Mouse (Mus musculus) forebrain, embryonic 11.5 days (tissue): Measurements from ENCODE around the gene Gramd1a. TPM values are rescaled to one million over a fixed set of nuclear protein-coding genes. Genes with fewer than 3 reads are reported as not detected.
A peak's percentile ranks its signal among the peaks of the same experiment; 100 is the strongest.

ENCODE experiments used
- ATAC-seq: fragments of 200-750 bp; cut with Nextera tagmentation; replicated peaks from 2 replicates; pipeline ENCODE4 v1.8.0; 2017; ENCODE audit warnings: moderate TSS enrichment; ENCODE audit not compliant: low FRiP score
- DNase-seq: peaks from one replicate; pipeline ENCODE4 v3.0.0-alpha.2; 2017; ENCODE audit warnings: low spot score
- H3K27ac ChIP-seq: fragments of 300-500 bp; sonication (generic); 2 replicates; pipeline ENCODE4 v1.5.1; 2014; ENCODE audit warnings: low read depth, low read length
- H3K27me3 ChIP-seq: fragments of 300-500 bp; sonication (generic); 2 replicates; pipeline ENCODE4 v1.6.1; 2014; ENCODE audit warnings: mild to moderate bottlenecking, low read length, mixed read lengths; ENCODE audit not compliant: control insufficient read depth, insufficient read depth
- H3K36me3 ChIP-seq: fragments of 300-500 bp; sonication (generic); 2 replicates; pipeline ENCODE4 v1.6.1; 2014; ENCODE audit warnings: mild to moderate bottlenecking, low read length, moderate library complexity, mixed read lengths; ENCODE audit not compliant: control insufficient read depth, insufficient read depth
- H3K4me1 ChIP-seq: fragments of 300-500 bp; sonication (generic); replicated peaks from 2 replicates; pipeline ENCODE4 v1.6.1; 2014; ENCODE audit warnings: low read length, mixed read lengths; ENCODE audit not compliant: control insufficient read depth, insufficient read depth
- H3K4me2 ChIP-seq: fragments of 300-500 bp; sonication (generic); 2 replicates; pipeline ENCODE4 v1.6.1; 2014; ENCODE audit warnings: low read depth, mild to moderate bottlenecking, low read length, moderate library complexity, mixed read lengths; ENCODE audit not compliant: severe bottlenecking
- H3K4me3 ChIP-seq: fragments of 300-500 bp; sonication (generic); 2 replicates; pipeline ENCODE4 v1.5.1; 2014; ENCODE audit warnings: low read depth, low read length
- H3K9ac ChIP-seq: fragments of 300-500 bp; sonication (generic); 2 replicates; pipeline ENCODE4 v1.6.1; 2014; ENCODE audit warnings: low read length
- H3K9me3 ChIP-seq: fragments of 300-500 bp; sonication (generic); 2 replicates; pipeline ENCODE4 v1.6.1; 2016; ENCODE audit warnings: low read length, mixed read lengths; ENCODE audit not compliant: control insufficient read depth
- WGBS: fragments of 180-500 bp; shearing (Covaris S2); extraction: QIAGEN DNeasy Blood & Tissue Kit; methylation state at CpG from one replicate; pipeline ENCODE4 v1.1.7; 2014; 5-methylcytosine and 5-hydroxymethylcytosine counted together
- polyA plus RNA-seq: library from polyadenylated mRNA; unstranded; fragments of >200 nt; fragmentation: Nextera tagmentation; extraction: Ambion mirVana; gene quantifications from 2 replicates; pipeline ENCODE4 v1.2.1, GENCODE M21; 2014

The Gramd1a gene
- polyA plus RNA-seq, 1 experiment from 2014 or later, result 133 TPM

DNA sequence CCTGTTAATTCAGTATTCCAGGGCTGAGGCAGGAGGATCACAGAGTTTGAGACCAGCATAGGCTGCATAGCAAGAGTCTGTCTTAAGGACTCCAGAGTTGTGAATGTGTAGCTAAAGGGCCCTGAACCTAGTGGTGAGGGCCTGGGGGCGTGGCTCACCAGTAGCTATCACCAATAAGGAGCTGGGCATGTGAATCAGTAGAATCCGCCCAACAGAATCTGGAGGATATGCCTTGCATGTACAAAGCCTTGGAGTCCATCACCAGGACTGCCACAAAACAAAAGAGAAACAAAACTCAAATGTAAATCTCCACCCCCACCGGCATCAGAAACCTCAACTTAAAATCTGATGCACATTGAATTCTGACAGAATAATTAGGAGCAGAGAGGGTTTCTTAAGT is 7.6 kb downstream of the Gramd1a start:
- Histone ChIP-seq H3K4me1 (peaks cover 18% of the 10 kb centered on the region; the same call in 1 of the 2 replicates), H3K4me3 (peak overlapping the region; percentile 89), H3K27me3 (no peaks in the 10 kb centered on the region), H3K9me3 (no peaks in the 10 kb centered on the region), H3K9ac (peak overlapping the region; percentile 94), H3K36me3 (peaks cover 6% of the 10 kb centered on the region; the same call in 1 of the 2 replicates), H3K4me2 (peak overlapping the region; percentile 70; the same call in 1 of the 2 replicates), H3K27ac (peak overlapping the region; percentile 89)
- ATAC-seq (no peak), DNase-seq (no peak)
- 81% methylated on average over 3 of the region's 3 CpGs for WGBS

DNA sequence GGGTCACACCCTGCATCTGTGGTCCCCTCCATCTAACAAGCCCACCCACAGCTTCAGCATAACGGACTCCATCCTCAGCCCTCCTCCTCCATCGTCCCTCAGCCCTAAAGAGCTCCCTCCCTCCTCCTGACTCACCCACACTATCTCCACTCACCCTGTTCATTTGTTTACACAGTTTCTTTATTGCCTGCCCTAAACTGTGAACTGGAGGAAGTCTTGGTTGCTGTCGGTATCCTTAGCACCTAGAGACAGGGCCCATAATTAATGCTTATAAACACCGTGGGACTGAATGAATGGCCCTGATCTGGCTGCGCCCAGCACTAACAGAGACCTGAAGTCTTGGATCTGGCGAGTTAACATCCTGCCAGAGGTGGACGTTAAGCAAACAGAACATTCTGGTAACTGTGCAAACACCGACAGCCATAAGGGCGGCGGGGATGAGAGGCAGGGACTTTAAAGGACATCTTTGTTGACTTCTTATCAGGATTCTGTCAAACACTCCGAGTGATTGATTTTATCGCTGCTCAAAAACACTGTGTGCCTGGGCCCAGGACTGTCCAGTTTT is 10.0 kb downstream of the Gramd1a start:
- DNase-seq (no peak), ATAC-seq (no peak)
- H3K9ac ChIP-seq, result no peak overlapping the region
- 91% methylated on average over 12 of the region's 12 CpGs for WGBS
- no peaks in the 10 kb centered on the region for H3K27me3 ChIP-seq
- no peak overlapping the region for H3K27ac ChIP-seq
- no peaks in the 10 kb centered on the region for H3K9me3 ChIP-seq
- H3K4me3 ChIP-seq, result no peak overlapping the region
- H3K36me3 ChIP-seq, result peaks cover 18% of the 10 kb centered on the region
- H3K4me1 ChIP-seq, result peaks cover 12% of the 10 kb centered on the region; the same call in 1 of the 2 replicates
- no peak overlapping the region for H3K4me2 ChIP-seq

DNA sequence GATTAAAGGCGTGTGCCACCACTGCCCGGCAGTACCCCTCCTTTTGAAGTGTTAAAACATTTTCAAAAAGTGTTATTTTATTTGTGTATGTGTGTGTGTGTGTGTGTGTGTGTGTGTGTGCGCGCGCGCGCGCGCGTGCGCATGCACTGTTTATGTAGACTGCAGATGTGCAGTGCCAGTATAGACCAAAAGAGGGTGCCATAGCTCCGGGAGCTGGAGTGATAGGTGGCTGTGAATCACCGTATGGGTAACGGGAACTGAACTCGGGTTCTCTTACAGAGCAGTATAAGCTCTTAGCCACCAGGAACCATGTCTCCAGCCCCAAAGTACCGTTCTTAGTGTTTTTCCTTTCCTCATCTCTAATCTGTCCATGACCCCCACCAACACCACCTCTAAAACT is 10.8 kb downstream of the Gramd1a start:
- DNase-seq, result no peak
- peaks cover 20% of the 10 kb centered on the region for H3K36me3 ChIP-seq

DNA sequence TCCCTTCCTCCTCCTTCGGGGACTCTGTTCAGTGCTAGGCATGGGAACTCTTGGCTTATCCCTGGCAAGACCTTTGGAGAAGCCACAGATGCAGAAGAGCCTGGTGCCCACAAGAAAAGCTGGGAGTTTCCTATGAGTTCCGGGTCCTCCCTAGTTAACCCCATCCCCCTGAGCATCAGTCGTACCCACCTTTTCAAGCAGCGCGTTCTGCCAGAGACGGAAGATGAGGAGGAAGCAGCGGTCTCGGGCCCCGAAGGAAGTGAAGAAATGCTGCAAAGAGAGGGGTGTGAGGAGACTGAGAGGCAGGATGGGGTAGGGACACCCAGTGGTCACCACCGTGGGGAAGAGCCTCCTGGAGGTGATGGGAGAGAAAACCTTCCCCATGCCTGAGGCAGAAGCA is 14.8 kb downstream of the Gramd1a start:
- no peak overlapping the region for H3K4me3 ChIP-seq
- DNase-seq (no peak), ATAC-seq (no peak)
- H3K36me3 ChIP-seq, result peaks cover 50% of the 10 kb centered on the region
- H3K9ac ChIP-seq, result no peak overlapping the region
- no peak overlapping the region for H3K4me2 ChIP-seq
- 0 out of 2 replicates have a peak, but pooled peaks cover 2% of the 10 kb centered on the region for H3K4me1 ChIP-seq
- H3K27me3 ChIP-seq, result no peaks in the 10 kb centered on the region
- WGBS, result 93% methylated on average over 10 of the region's 10 CpGs
- no peaks in the 10 kb centered on the region for H3K9me3 ChIP-seq
- no peak overlapping the region for H3K27ac ChIP-seq

More for the DNA sequence above, 10.8 kb downstream of the Gramd1a start:
- 95% methylated on average over 16 of the region's 16 CpGs for WGBS
- no peaks in the 10 kb centered on the region for H3K27me3 ChIP-seq
- no peak overlapping the region for H3K27ac ChIP-seq
- H3K9me3 ChIP-seq, result no peaks in the 10 kb centered on the region
- no peak overlapping the region for H3K4me3 ChIP-seq
- H3K4me2 ChIP-seq, result no peak overlapping the region
- ATAC-seq, result no peak
- H3K9ac ChIP-seq, result no peak overlapping the region
- H3K4me1 ChIP-seq, result peaks cover 12% of the 10 kb centered on the region; the same call in 1 of the 2 replicates

DNA sequence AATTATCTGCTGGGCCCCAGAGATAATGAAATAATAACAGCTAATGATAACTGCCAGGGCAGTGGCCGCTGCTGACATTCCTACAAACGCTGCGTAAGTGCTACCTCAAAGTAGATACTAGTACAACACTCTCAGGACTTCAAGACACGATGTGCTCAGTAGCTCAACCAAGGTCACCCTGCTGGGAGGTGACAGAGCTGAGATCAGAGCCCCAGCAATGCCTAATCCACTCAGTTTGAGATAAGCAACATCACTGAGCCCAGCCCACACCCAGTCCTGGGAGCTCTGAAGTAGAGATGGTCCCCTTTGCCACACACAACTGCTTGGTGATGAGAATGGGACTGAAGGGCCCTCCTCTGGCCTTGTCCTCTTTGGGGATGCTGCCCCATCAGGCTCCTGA is 15.4 kb downstream of the Gramd1a start:
- no peaks in the 10 kb centered on the region for H3K9me3 ChIP-seq
- H3K27ac ChIP-seq, result no peak overlapping the region
- DNase-seq (no peak), ATAC-seq (no peak)
- 95% methylated on average over 4 of the region's 4 CpGs for WGBS
- no peak overlapping the region for H3K4me2 ChIP-seq
- H3K4me3 ChIP-seq, result no peak overlapping the region
- H3K36me3 ChIP-seq, result peaks cover 54% of the 10 kb centered on the region
- H3K4me1 ChIP-seq, result 0 out of 2 replicates have a peak, but pooled peaks cover 2% of the 10 kb centered on the region
- no peaks in the 10 kb centered on the region for H3K27me3 ChIP-seq
- H3K9ac ChIP-seq, result no peak overlapping the region

DNA sequence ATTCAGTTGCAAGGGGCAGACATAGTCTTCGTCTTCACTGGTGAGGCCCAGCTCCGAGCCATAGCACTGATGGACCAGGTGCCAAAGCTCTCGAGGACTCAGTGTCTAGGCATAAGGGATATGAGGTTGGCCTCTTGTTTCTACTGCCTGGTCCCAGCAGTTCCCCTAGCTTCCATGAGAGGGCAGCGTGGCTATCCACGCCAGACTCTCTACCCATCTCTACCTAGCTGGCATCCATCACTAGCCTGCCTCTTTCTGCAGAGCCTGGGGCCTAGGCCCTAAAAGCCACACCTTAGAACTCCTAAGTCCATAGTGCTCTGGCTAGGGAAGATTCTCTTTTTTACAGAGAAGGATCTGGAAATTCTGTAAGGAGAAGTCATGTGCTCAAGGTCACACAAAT is 15.9 kb downstream of the Gramd1a start:
- ATAC-seq (peak; percentile 61), DNase-seq (peak; percentile 74)
- H3K27ac ChIP-seq, result no peak overlapping the region
- no peaks in the 10 kb centered on the region for H3K9me3 ChIP-seq
- H3K4me1 ChIP-seq, result 0 out of 2 replicates have a peak, but pooled peaks cover 2% of the 10 kb centered on the region
- H3K27me3 ChIP-seq, result no peaks in the 10 kb centered on the region
- H3K9ac ChIP-seq, result no peak overlapping the region
- WGBS, result 69% methylated on average over 5 of the region's 5 CpGs
- no peak overlapping the region for H3K4me2 ChIP-seq
- peaks cover 57% of the 10 kb centered on the region for H3K36me3 ChIP-seq
- H3K4me3 ChIP-seq, result no peak overlapping the region

DNA sequence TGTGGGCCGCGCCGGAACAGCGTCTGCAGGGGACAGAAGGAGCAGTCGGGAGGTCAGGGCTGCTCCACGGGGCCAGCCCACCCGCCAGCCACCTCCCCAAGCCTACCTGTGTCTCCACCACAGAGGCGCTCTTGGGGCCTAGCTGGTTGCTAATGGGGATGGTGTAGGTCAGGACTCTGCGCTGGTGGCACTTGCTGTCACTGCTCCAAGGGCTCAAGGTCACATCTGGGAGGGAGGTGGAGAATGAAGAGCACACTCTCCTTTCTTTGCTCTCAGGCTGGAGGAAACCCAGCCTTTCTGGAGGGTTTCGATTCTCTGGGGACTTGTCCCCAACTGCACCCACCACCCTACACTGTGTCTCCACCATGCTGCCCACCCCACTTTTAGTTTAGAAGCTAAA is 20.0 kb downstream of the Gramd1a start:
- WGBS, result 95% methylated on average over 10 of the region's 10 CpGs
- Histone ChIP-seq H3K4me3 (no peak overlapping the region), H3K27me3 (no peaks in the 10 kb centered on the region), H3K9ac (no peak overlapping the region), H3K36me3 (peaks cover 66% of the 10 kb centered on the region), H3K27ac (no peak overlapping the region), H3K9me3 (no peaks in the 10 kb centered on the region), H3K4me1 (no peaks in the 10 kb centered on the region), H3K4me2 (no peak overlapping the region)
- ATAC-seq (no peak), DNase-seq (no peak)

DNA sequence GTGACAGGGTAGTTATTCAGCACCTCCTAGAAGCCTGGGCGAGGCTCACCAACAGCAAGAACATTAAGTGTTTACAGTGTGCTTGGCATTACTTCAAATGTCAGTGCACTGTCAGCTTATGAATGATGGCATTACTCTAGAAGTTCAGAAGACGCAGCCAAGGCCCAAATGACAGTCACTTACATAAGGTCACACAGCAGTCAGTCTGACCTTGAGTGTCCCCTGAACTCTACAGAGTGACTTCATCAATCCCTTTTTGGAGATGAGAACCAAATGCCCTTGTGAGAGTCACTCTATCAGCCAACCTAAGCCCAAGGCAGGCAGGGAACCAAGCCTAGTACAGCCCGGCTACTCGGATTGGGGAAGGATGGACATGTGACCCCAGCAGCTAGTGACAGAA is 23.8 kb downstream of the Gramd1a start:
- Histone ChIP-seq H3K27ac (no peak overlapping the region), H3K4me3 (no peak overlapping the region), H3K4me2 (no peak overlapping the region), H3K4me1 (no peaks in the 10 kb centered on the region; the same call in none of the 2 replicates), H3K9me3 (no peaks in the 10 kb centered on the region), H3K9ac (no peak overlapping the region), H3K27me3 (peaks cover 12% of the 10 kb centered on the region), H3K36me3 (peaks cover 54% of the 10 kb centered on the region)
- no peak for DNase-seq
- 95% methylated on average over 4 of the region's 4 CpGs for WGBS
- no peak for ATAC-seq

DNA sequence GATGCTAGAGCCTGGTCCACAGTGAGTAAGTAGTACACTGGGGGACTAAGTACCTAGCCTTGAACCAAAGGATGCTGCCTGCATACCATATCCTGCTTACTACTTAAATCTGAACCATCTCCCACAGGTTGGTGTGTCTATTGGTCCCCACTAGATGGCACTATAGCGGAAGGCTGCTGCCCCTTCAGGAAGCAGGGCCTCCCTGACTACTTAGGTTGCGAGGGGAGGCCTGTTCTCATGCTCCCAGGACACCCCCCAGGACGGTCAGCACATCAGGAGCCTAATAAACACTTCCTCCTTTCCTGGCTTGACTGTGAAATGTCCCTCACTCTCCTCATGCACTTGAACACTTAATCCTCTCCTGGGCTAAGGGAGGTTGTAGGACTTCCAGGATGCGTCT is 24.9 kb downstream of the Gramd1a start:
- no peaks in the 10 kb centered on the region for H3K9me3 ChIP-seq
- H3K27ac ChIP-seq, result no peak overlapping the region
- H3K9ac ChIP-seq, result no peak overlapping the region
- ATAC-seq, result no peak
- peaks cover 23% of the 10 kb centered on the region for H3K27me3 ChIP-seq
- no peak overlapping the region for H3K4me2 ChIP-seq
- H3K36me3 ChIP-seq, result peaks cover 47% of the 10 kb centered on the region
- H3K4me1 ChIP-seq, result peaks cover 6% of the 10 kb centered on the region
- no peak for DNase-seq
- H3K4me3 ChIP-seq, result no peak overlapping the region
- 46% methylated on average over 4 of the region's 4 CpGs for WGBS
